Mouse (Mus musculus) forebrain, postnatal 0 days (tissue): ENCODE data around the gene Map7d2. TPM values are rescaled to one million over a fixed set of nuclear protein-coding genes. Genes with fewer than 3 reads are reported as not detected.

Source experiments
- ATAC-seq: fragments of 200-750 bp; cut with Nextera tagmentation; 2 replicates; pipeline ENCODE4 v1.8.0; 2017; ENCODE audit warnings: mild to moderate bottlenecking, moderate library complexity
- DNase-seq: peaks from one replicate; pipeline ENCODE4 v3.0.0-alpha.2; 2015
- H3K27ac ChIP-seq: fragments of 300-500 bp; sonication (generic); 2 replicates; pipeline ENCODE4 v1.5.1; 2014; ENCODE audit warnings: low read depth, mild to moderate bottlenecking, antibody characterized with exemption, low read length, moderate library complexity, mixed read lengths
- H3K27me3 ChIP-seq: fragments of 300-500 bp; sonication (generic); 2 replicates; pipeline ENCODE4 v1.6.1; 2014; ENCODE audit warnings: mild to moderate bottlenecking, low read length, mixed read lengths; ENCODE audit not compliant: insufficient read depth
- H3K36me3 ChIP-seq: fragments of 300-500 bp; sonication (generic); 2 replicates; pipeline ENCODE4 v1.6.1; 2014; ENCODE audit warnings: mild to moderate bottlenecking, moderate library complexity; ENCODE audit not compliant: insufficient read depth
- H3K4me1 ChIP-seq: fragments of 300-500 bp; sonication (generic); 2 replicates; pipeline ENCODE4 v1.6.1; 2014; ENCODE audit warnings: antibody characterized with exemption; ENCODE audit not compliant: insufficient read depth
- H3K4me2 ChIP-seq: fragments of 300-500 bp; sonication (generic); 2 replicates; pipeline ENCODE4 v1.6.1; 2014; ENCODE audit warnings: low read depth, mild to moderate bottlenecking, moderate library complexity
- H3K4me3 ChIP-seq: fragments of 300-500 bp; sonication (generic); 2 replicates; pipeline ENCODE4 v1.5.1; 2014; ENCODE audit warnings: low read depth, low read length, mixed read lengths
- H3K9ac ChIP-seq: fragments of 300-500 bp; sonication (generic); 2 replicates; pipeline ENCODE4 v1.6.1; 2014; ENCODE audit warnings: mild to moderate bottlenecking
- H3K9me3 ChIP-seq: fragments of 300-500 bp; sonication (generic); 2 replicates; pipeline ENCODE4 v1.6.1; 2016; ENCODE audit warnings: low read length
- CTCF ChIP-seq: sonication (generic); IDR thresholded peaks from 2 replicates; pipeline ENCODE4 v1.5.1; 2016; ENCODE audit warnings: antibody characterized with exemption, control low read depth, low read depth
- WGBS: fragments of 180-500 bp; shearing (Covaris S2); extraction: QIAGEN DNeasy Blood & Tissue Kit; methylation state at CpG from one replicate; pipeline ENCODE4 v1.1.7; 2014; 5-methylcytosine and 5-hydroxymethylcytosine counted together
- polyA plus RNA-seq: library from polyadenylated mRNA; unstranded; fragments of >200 nt; fragmentation: Nextera tagmentation; extraction: Ambion mirVana; gene quantifications from 2 replicates; pipeline ENCODE4 v1.2.1, GENCODE M21; 2015
- total RNA-seq: library from RNA; depleted of rRNA; stranded (reverse); fragments of >200 nt; gene quantifications from 2 replicates; pipeline ENCODE4 v1.2.3, GENCODE M21; 2014; rRNA removed

Gene Map7d2
- 23.8 and 28.2 TPM in 2 replicates for total RNA-seq
- polyA plus RNA-seq: 22.7 and 33.4 TPM in 2 replicates

GRCm38 (mm10) chrX:159414130-159414828 is at the start of gene Map7d2:
Gene Map7d2, plus strand, starts transcription at chrX:159414572.
- no peaks in the 10 kb centered on the region for H3K27me3 ChIP-seq
- H3K9ac ChIP-seq: peak within 1 kb of the TSS; percentile 52
- peak within 1 kb of the TSS; percentile 64 for H3K27ac ChIP-seq
- peak; percentile 71 for DNase-seq
- peak; percentile 93 for ATAC-seq
- 32% methylated on average over 67 of the region's 83 CpGs for WGBS
- H3K9me3 ChIP-seq: no peaks in the 10 kb centered on the region
- peak within 1 kb of the TSS; percentile 60 for H3K4me2 ChIP-seq
- H3K4me1 ChIP-seq: no peaks in the 10 kb centered on the region
- peak within 1 kb of the TSS; percentile 52 for H3K4me3 ChIP-seq
- H3K36me3 ChIP-seq: no peaks in the 10 kb centered on the region
- TF ChIP-seq CTCF: no peak

GRCm38 (mm10) chrX:159371831-159372752 is 42.3 kb upstream of the Map7d2 start, which contains the start of gene Eif1ax:
Gene Eif1ax, plus strand, starts transcription at chrX:159372178.
- H3K27me3 ChIP-seq: no peaks in the 10 kb centered on the region
- H3K27ac ChIP-seq: peak within 1 kb of the TSS; percentile 72
- no peaks in the 10 kb centered on the region for H3K4me1 ChIP-seq
- H3K9me3 ChIP-seq: no peaks in the 10 kb centered on the region
- DNase-seq: peak; percentile 80
- H3K4me3 ChIP-seq: peak within 1 kb of the TSS; percentile 61
- peak; percentile 98 for ATAC-seq
- TF ChIP-seq CTCF: no peak; the same call in 1 of the 2 replicates
- WGBS: 34% methylated on average over 57 of the region's 76 CpGs
- peak within 1 kb of the TSS; percentile 47 for H3K4me2 ChIP-seq
- peak within 1 kb of the TSS; percentile 60 for H3K9ac ChIP-seq
- H3K36me3 ChIP-seq: no peaks in the 10 kb centered on the region

GRCm38 (mm10) chrX:159372753-159373144 is 41.6 kb upstream of the Map7d2 start:
- DNase-seq: no peak
- Histone ChIP-seq H3K4me1 (no peaks in the 10 kb centered on the region), H3K36me3 (no peaks in the 10 kb centered on the region), H3K9me3 (no peaks in the 10 kb centered on the region), H3K4me2 (peak overlapping the region; percentile 47), H3K9ac (peak overlapping the region; percentile 60), H3K27ac (no peak overlapping the region), H3K27me3 (no peaks in the 10 kb centered on the region), H3K4me3 (peak overlapping the region; percentile 61)
- WGBS: 26% methylated on average over 9 of the region's 9 CpGs
- no peak for TF ChIP-seq CTCF
- no peak for ATAC-seq

GRCm38 (mm10) chrX:159387105-159387504 is 27.3 kb upstream of the Map7d2 start:
- no peak for ATAC-seq
- H3K4me2 ChIP-seq: no peak overlapping the region
- no peaks in the 10 kb centered on the region for H3K27me3 ChIP-seq
- H3K36me3 ChIP-seq: peaks cover 3% of the 10 kb centered on the region; the same call in 1 of the 2 replicates
- WGBS: 60% methylated on average over 9 of the region's 9 CpGs
- TF ChIP-seq CTCF: no peak
- DNase-seq: no peak
- H3K27ac ChIP-seq: no peak overlapping the region
- no peak overlapping the region for H3K4me3 ChIP-seq
- no peak overlapping the region for H3K9ac ChIP-seq
- no peaks in the 10 kb centered on the region for H3K4me1 ChIP-seq
- H3K9me3 ChIP-seq: no peaks in the 10 kb centered on the region

GRCm38 (mm10) chrX:159388953-159389352 is 25.4 kb upstream of the Map7d2 start:
- H3K4me1 ChIP-seq: no peaks in the 10 kb centered on the region
- H3K4me3 ChIP-seq: no peak overlapping the region
- H3K9me3 ChIP-seq: no peaks in the 10 kb centered on the region
- TF ChIP-seq CTCF: no peak
- ATAC-seq (no peak), DNase-seq (no peak)
- H3K9ac ChIP-seq: no peak overlapping the region
- H3K27ac ChIP-seq: no peak overlapping the region
- no peak overlapping the region for H3K4me2 ChIP-seq
- H3K27me3 ChIP-seq: no peaks in the 10 kb centered on the region
- peaks cover 3% of the 10 kb centered on the region; the same call in 1 of the 2 replicates for H3K36me3 ChIP-seq

- TF ChIP-seq CTCF: no peak
- Histone ChIP-seq H3K9ac (no peak overlapping the region), H3K9me3 (no peaks in the 10 kb centered on the region), H3K4me2 (no peak overlapping the region), H3K4me1 (no peaks in the 10 kb centered on the region), H3K36me3 (peaks cover 3% of the 10 kb centered on the region; the same call in 1 of the 2 replicates), H3K27ac (no peak overlapping the region), H3K27me3 (no peaks in the 10 kb centered on the region), H3K4me3 (no peak overlapping the region)
- ATAC-seq (no peak), DNase-seq (no peak)
- WGBS: 88% methylated on average over 6 of the region's 6 CpGs
Observed at GRCm38 (mm10) chrX:159390347-159390962, 23.9 kb upstream of the Map7d2 start.
